In the genomic region with DNA sequence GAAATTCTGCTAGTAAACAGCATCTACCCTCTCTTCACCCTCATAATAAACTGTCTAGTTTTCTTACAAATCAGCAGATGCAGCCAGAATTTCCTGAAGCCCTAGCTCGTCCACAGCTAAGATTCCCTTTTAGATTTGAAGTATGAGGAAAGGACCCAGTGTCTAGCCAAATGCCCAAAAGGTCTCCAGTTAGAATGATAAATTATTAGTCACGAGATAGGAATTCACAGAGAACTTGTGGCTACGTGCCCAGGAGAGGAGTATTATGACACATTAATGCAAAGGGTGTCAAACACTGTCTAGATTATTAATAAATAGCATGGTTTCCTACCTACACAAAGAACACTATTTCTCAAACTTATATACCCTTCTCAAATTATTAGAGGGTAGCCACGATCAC, we compare ENCODE assay signal across 16 mouse cellular contexts. TPM values are rescaled to one million over a fixed set of nuclear protein-coding genes. Genes with fewer than 3 reads are reported as not detected.
A peak's percentile ranks its signal among the peaks of the same experiment; 100 is the strongest.
DNase-seq lines count a peak whose midpoint lies in the region; TF ChIP-seq lines count a peak whose summit lies in the region.
"Had no signal": no experiment of that assay in that cellular context is flagged by ENCODE, and none has a peak within 500 bp of the region (broad histone marks: within the 10 kb centered on the region; RNA-seq: fewer than 3 reads in every experiment).

No protein-coding gene starts in this region.

- H3K27ac ChIP-seq in layer of hippocampus, adult 2 months: peak overlapping the region; percentile 76
- H3K27ac ChIP-seq: heart, embryonic 10.5 days; hindbrain, embryonic 10.5 days; limb, embryonic 15.5 days; stomach, postnatal 0 days had no signal

- H3K4me3 ChIP-seq in layer of hippocampus, adult 2 months: no peak overlapping the region
- H3K4me3 ChIP-seq: embryonic facial prominence, embryonic 13.5 days; heart, embryonic 10.5 days; hindbrain, embryonic 10.5 days; limb, embryonic 15.5 days had no signal

- no peak for TF ChIP-seq CTCF in layer of hippocampus, adult 2 months (conservative IDR thresholded peaks at IDR 0.05)

- peak; percentile 69 for DNase-seq in adrenal gland, adult 2 months
- DNase-seq in adrenal gland, adult 8-10 months: no peak
- DNase-seq in layer of hippocampus, adult 2 months (ENCODE audit: low spot score in 2 of 2): no peak
- DNase-seq in layer of hippocampus, adult 18-20 months (ENCODE audit: low spot score in 2 of 2): no peak
- DNase-seq in Muller cell, postnatal 12 days (ENCODE audit: inconsistent ontology term): peak; percentile 84
- peak; percentile 70 for DNase-seq in gonadal fat pad, adult 2 months (ENCODE audit: low read depth)
- no peak for DNase-seq in spleen, postnatal 14 days (ENCODE audit: low spot score in 2 of 2)
- DNase-seq: cerebellum, postnatal 10 days; kidney, adult 11 months; kidney, postnatal 4 days; right cerebral cortex, postnatal 4 days had no signal

RNA-seq across cellular contexts. Expression of a gene that starts 32.6 kb away (rescaled TPM):
- total RNA-seq in adrenal gland, adult 2 months (2021): 10 to 100 TPM; 18.5 to 29.8 TPM
- polyA plus RNA-seq in adrenal gland, adult 2 months (2012; rRNA removed): 21.9 and 27.7 TPM in 2 replicates
- 10 to 100 TPM; 13.8 to 22.0 (median 17.5) TPM for total RNA-seq in adrenal gland, adult 8-10 months (2022)
- 10 to 100 TPM; 16.7 to 18.1 TPM for total RNA-seq in layer of hippocampus, adult 2 months (2021)
- total RNA-seq in layer of hippocampus, adult 18-20 months (2021): 10 to 100 TPM; 16.5 to 16.6 TPM
- 141 and 223 TPM in 2 replicates for polyA plus RNA-seq in gonadal fat pad, adult 2 months (2012; rRNA removed)

Comparison
In these comparisons a context has a peak if more than half of its experiments do, and no peak if none do; other contexts are left out.
1. DNase-seq: peak in adrenal gland, adult 2 months (single experiment), Muller cell, postnatal 12 days (single experiment) and gonadal fat pad, adult 2 months (single experiment); none in adrenal gland, adult 8-10 months (single experiment), layer of hippocampus, adult 2 months (0 of 2), layer of hippocampus, adult 18-20 months (0 of 2) and spleen, postnatal 14 days (0 of 2).